Mouse (Mus musculus): ENCODE measurements at regions not wholly inside any gene's neighbourhood (a gene's known extent, or its start where the extent isn't known, plus 50 kb on each side); places are given as distances from the start of the nearest gene placed in this dataset.

- no peak for TF ChIP-seq CTCF (IDR thresholded peaks at IDR 0.05; ENCODE audit: low read depth)
- no peak for TF ChIP-seq EP300 (IDR thresholded peaks at IDR 0.05; ENCODE audit: low read depth)
These were observed 167.8 kb downstream of the Ly86 start for GRCm38 (mm10) chr13:37512781-37513180.

All from liver, embryonic 14.5 days (tissue).